Mouse (Mus musculus) neural tube, embryonic 13.5 days (tissue): Measurements from ENCODE around the gene Spc24. TPM values are rescaled to one million over a fixed set of nuclear protein-coding genes. Genes with fewer than 3 reads are reported as not detected.
"Not testable (repeated sequence)": the region's sequence is repeated elsewhere in the genome, so short reads cannot be mapped to it uniquely, and the experiment has no call there.

Experiments
- ATAC-seq: fragments of 200-750 bp; cut with Nextera tagmentation; 2 replicates; pipeline ENCODE4 v1.8.0; 2017; ENCODE audit warnings: low read depth, mild to moderate bottlenecking, moderate TSS enrichment, moderate library complexity
- H3K27ac ChIP-seq: fragments of 300-500 bp; sonication (generic); replicated peaks from 2 replicates; pipeline ENCODE4 v1.5.1; 2015; ENCODE audit warnings: moderate library complexity, mild to moderate bottlenecking, inconsistent platforms
- H3K27me3 ChIP-seq: fragments of 300-500 bp; sonication (generic); 2 replicates; pipeline ENCODE4 v1.6.1; 2015; ENCODE audit warnings: mild to moderate bottlenecking, inconsistent platforms
- H3K36me3 ChIP-seq: fragments of 300-500 bp; sonication (generic); 2 replicates; pipeline ENCODE4 v1.6.1; 2015; ENCODE audit warnings: mild to moderate bottlenecking, inconsistent platforms
- H3K4me1 ChIP-seq: fragments of 300-500 bp; sonication (generic); replicated peaks from 2 replicates; pipeline ENCODE4 v1.6.1; 2015; ENCODE audit warnings: inconsistent platforms
- H3K4me2 ChIP-seq: fragments of 300-500 bp; sonication (generic); 2 replicates; pipeline ENCODE4 v1.6.1; 2015; ENCODE audit warnings: inconsistent platforms, mild to moderate bottlenecking, moderate library complexity
- H3K4me3 ChIP-seq: fragments of 300-500 bp; sonication (generic); 2 replicates; pipeline ENCODE4 v1.5.1; 2015; ENCODE audit warnings: mild to moderate bottlenecking, inconsistent platforms
- H3K9ac ChIP-seq: fragments of 300-500 bp; sonication (generic); 2 replicates; pipeline ENCODE4 v1.6.1; 2015; ENCODE audit warnings: moderate library complexity, mild to moderate bottlenecking, inconsistent platforms
- H3K9me3 ChIP-seq: fragments of 300-500 bp; sonication (generic); 2 replicates; pipeline ENCODE4 v1.6.1; 2016; ENCODE audit warnings: inconsistent platforms
- WGBS: fragments of 180-500 bp; shearing (Covaris S2); methylation state at CpG from one replicate; pipeline ENCODE4 v1.1.7; 2015; 5-methylcytosine and 5-hydroxymethylcytosine counted together
- polyA plus RNA-seq: library from polyadenylated mRNA; unstranded; fragments of >200 nt; fragmentation: Nextera tagmentation; extraction: Ambion mirVana; gene quantifications from 2 replicates; pipeline ENCODE4 v1.2.1, GENCODE M21; 2015

Spc24 gene
- polyA plus RNA-seq, 1 experiment from 2014 or later, result 17.5 TPM

- Histone ChIP-seq H3K9me3 (no peaks in the 10 kb centered on the region), H3K4me2 (peak overlapping the region; percentile 76), H3K27ac (peak overlapping the region; percentile 55; the same call in 1 of the 2 replicates), H3K4me3 (no peak overlapping the region), H3K9ac (peak overlapping the region; percentile 22; the same call in 1 of the 2 replicates), H3K27me3 (peaks cover 5% of the 10 kb centered on the region; the same call in 1 of the 2 replicates), H3K36me3 (peaks cover 14% of the 10 kb centered on the region; the same call in 1 of the 2 replicates), H3K4me1 (peaks cover 52% of the 10 kb centered on the region)
- WGBS, result 70% methylated on average over 3 of the region's 3 CpGs
- no peak for ATAC-seq
Measured at GRCm38 (mm10) chr9:21796259-21796658, 36.2 kb upstream of the Spc24 start.

GRCm38 (mm10) chr9:21795579-21795978 is 35.5 kb upstream of the Spc24 start:
- WGBS, result 74% methylated on average over 5 of the region's 5 CpGs
- Histone ChIP-seq H3K9ac (no peak overlapping the region), H3K4me2 (peak overlapping the region; percentile 76), H3K36me3 (peaks cover 14% of the 10 kb centered on the region; the same call in 1 of the 2 replicates), H3K27me3 (peaks cover 5% of the 10 kb centered on the region; the same call in 1 of the 2 replicates), H3K9me3 (no peaks in the 10 kb centered on the region), H3K27ac (no peak overlapping the region), H3K4me1 (peaks cover 52% of the 10 kb centered on the region), H3K4me3 (no peak overlapping the region)
- ATAC-seq, result no peak

GRCm38 (mm10) chr9:21794925-21795324 is 34.8 kb upstream of the Spc24 start:
- Histone ChIP-seq H3K4me2 (no peak overlapping the region), H3K4me1 (peaks cover 52% of the 10 kb centered on the region), H3K9me3 (no peaks in the 10 kb centered on the region), H3K27me3 (peaks cover 5% of the 10 kb centered on the region; the same call in 1 of the 2 replicates), H3K36me3 (peaks cover 14% of the 10 kb centered on the region; the same call in 1 of the 2 replicates), H3K9ac (no peak overlapping the region), H3K4me3 (no peak overlapping the region), H3K27ac (no peak overlapping the region)
- no peak for ATAC-seq
- WGBS, result 97% methylated on average over 25 of the region's 25 CpGs

GRCm38 (mm10) chr9:21794344-21794834 is 34.3 kb upstream of the Spc24 start:
- 95% methylated on average over 18 of the region's 18 CpGs for WGBS
- H3K36me3 ChIP-seq, result peaks cover 14% of the 10 kb centered on the region; the same call in 1 of the 2 replicates
- H3K4me2 ChIP-seq, result no peak overlapping the region
- ATAC-seq, result no peak
- H3K4me1 ChIP-seq, result peaks cover 52% of the 10 kb centered on the region
- no peaks in the 10 kb centered on the region for H3K9me3 ChIP-seq
- no peak overlapping the region for H3K27ac ChIP-seq
- H3K9ac ChIP-seq, result no peak overlapping the region
- H3K4me3 ChIP-seq, result no peak overlapping the region
- peaks cover 5% of the 10 kb centered on the region; the same call in 1 of the 2 replicates for H3K27me3 ChIP-seq

GRCm38 (mm10) chr9:21793507-21793906 is 33.4 kb upstream of the Spc24 start:
- H3K9ac ChIP-seq, ATAC-seq, H3K27ac ChIP-seq, H3K27me3 ChIP-seq, H3K4me3 ChIP-seq, H3K4me2 ChIP-seq, H3K9me3 ChIP-seq: not testable (repeated sequence)
- H3K36me3 ChIP-seq, result peaks cover 14% of the 10 kb centered on the region; the same call in 1 of the 2 replicates
- H3K4me1 ChIP-seq, result peaks cover 49% of the 10 kb centered on the region
- WGBS, result 96% methylated on average over 6 of the region's 6 CpGs

- H3K9ac ChIP-seq, result no peak overlapping the region
- ATAC-seq, result peak; percentile 74
- H3K9me3 ChIP-seq, result no peaks in the 10 kb centered on the region
- 39% methylated on average over 8 of the region's 8 CpGs for WGBS
- 0 out of 2 replicates have a peak, but pooled peaks cover 1% of the 10 kb centered on the region for H3K27me3 ChIP-seq
- peak overlapping the region; percentile 49 for H3K27ac ChIP-seq
- peak overlapping the region; percentile 17 for H3K4me2 ChIP-seq
- H3K4me1 ChIP-seq, result peaks cover 47% of the 10 kb centered on the region
- H3K4me3 ChIP-seq, result no peak overlapping the region
- peaks cover 14% of the 10 kb centered on the region; the same call in 1 of the 2 replicates for H3K36me3 ChIP-seq
Measured at GRCm38 (mm10) chr9:21792644-21793043, 32.5 kb upstream of the Spc24 start.

- Histone ChIP-seq H3K9me3 (no peaks in the 10 kb centered on the region), H3K36me3 (peaks cover 14% of the 10 kb centered on the region; the same call in 1 of the 2 replicates), H3K4me2 (no peak overlapping the region), H3K27me3 (no peaks in the 10 kb centered on the region), H3K4me3 (no peak overlapping the region), H3K27ac (0 out of 2 replicates have a peak overlapping the region, but pooled peaks have one; percentile 3), H3K9ac (no peak overlapping the region), H3K4me1 (peaks cover 46% of the 10 kb centered on the region)
- no peak for ATAC-seq
- 73% methylated on average over 8 of the region's 8 CpGs for WGBS
Measured at GRCm38 (mm10) chr9:21791861-21792260, 31.8 kb upstream of the Spc24 start.

- Histone ChIP-seq H3K4me3 (no peak overlapping the region), H3K4me1 (peaks cover 31% of the 10 kb centered on the region), H3K27me3 (no peaks in the 10 kb centered on the region), H3K36me3 (no peaks in the 10 kb centered on the region), H3K4me2 (no peak overlapping the region), H3K9me3 (no peaks in the 10 kb centered on the region), H3K9ac (no peak overlapping the region), H3K27ac (no peak overlapping the region)
- 59% methylated on average over 9 of the region's 9 CpGs for WGBS
- ATAC-seq, result no peak
Measured at GRCm38 (mm10) chr9:21788234-21788633, 28.1 kb upstream of the Spc24 start.

GRCm38 (mm10) chr9:21787654-21788053 is 27.6 kb upstream of the Spc24 start:
- no peak overlapping the region for H3K4me3 ChIP-seq
- no peak overlapping the region for H3K4me2 ChIP-seq
- H3K36me3 ChIP-seq, result no peaks in the 10 kb centered on the region
- H3K27ac ChIP-seq, result no peak overlapping the region
- H3K4me1 ChIP-seq, result peaks cover 26% of the 10 kb centered on the region
- H3K9me3 ChIP-seq, result no peaks in the 10 kb centered on the region
- no peak for ATAC-seq
- H3K27me3 ChIP-seq, result no peaks in the 10 kb centered on the region
- 80% methylated on average over 5 of the region's 5 CpGs for WGBS
- H3K9ac ChIP-seq, result no peak overlapping the region

- Histone ChIP-seq H3K4me3 (no peak overlapping the region), H3K36me3 (no peaks in the 10 kb centered on the region), H3K9me3 (no peaks in the 10 kb centered on the region), H3K9ac (no peak overlapping the region), H3K27ac (no peak overlapping the region), H3K4me2 (peak overlapping the region; percentile 9; the same call in 1 of the 2 replicates), H3K4me1 (peaks cover 18% of the 10 kb centered on the region), H3K27me3 (no peaks in the 10 kb centered on the region)
- peak; percentile 59 for ATAC-seq
- WGBS, result 4% methylated on average over 6 of the region's 6 CpGs
Measured at GRCm38 (mm10) chr9:21786906-21787305, 26.8 kb upstream of the Spc24 start.

- H3K36me3 ChIP-seq, H3K4me3 ChIP-seq, H3K27me3 ChIP-seq, H3K4me2 ChIP-seq, H3K9me3 ChIP-seq, H3K9ac ChIP-seq, H3K27ac ChIP-seq, ATAC-seq: not testable (repeated sequence)
- H3K4me1 ChIP-seq, result peaks cover 13% of the 10 kb centered on the region; the same call in 1 of the 2 replicates
- WGBS, result 68% methylated on average over 2 of the region's 2 CpGs
Measured at GRCm38 (mm10) chr9:21786309-21786708, 26.2 kb upstream of the Spc24 start.

GRCm38 (mm10) chr9:21784517-21785307 is 24.6 kb upstream of the Spc24 start:
- 89% methylated on average over 7 of the region's 7 CpGs for WGBS
- H3K27me3 ChIP-seq, result no peaks in the 10 kb centered on the region
- no peak overlapping the region for H3K4me2 ChIP-seq
- ATAC-seq, result no peak
- H3K4me3 ChIP-seq, result no peak overlapping the region
- peaks cover 13% of the 10 kb centered on the region; the same call in 1 of the 2 replicates for H3K4me1 ChIP-seq
- no peak overlapping the region for H3K9ac ChIP-seq
- 0 out of 2 replicates have a peak, but pooled peaks cover 1% of the 10 kb centered on the region for H3K36me3 ChIP-seq
- H3K9me3 ChIP-seq, result no peaks in the 10 kb centered on the region
- H3K27ac ChIP-seq, result no peak overlapping the region
